Mouse (Mus musculus) cerebellum, adult 9-10 months (tissue): ENCODE measurements around the gene Pparg.

Experiments
- DNase-seq: peaks from one replicate; pipeline ENCODE4 v3.0.0; 2022

Gene Pparg

DNA sequence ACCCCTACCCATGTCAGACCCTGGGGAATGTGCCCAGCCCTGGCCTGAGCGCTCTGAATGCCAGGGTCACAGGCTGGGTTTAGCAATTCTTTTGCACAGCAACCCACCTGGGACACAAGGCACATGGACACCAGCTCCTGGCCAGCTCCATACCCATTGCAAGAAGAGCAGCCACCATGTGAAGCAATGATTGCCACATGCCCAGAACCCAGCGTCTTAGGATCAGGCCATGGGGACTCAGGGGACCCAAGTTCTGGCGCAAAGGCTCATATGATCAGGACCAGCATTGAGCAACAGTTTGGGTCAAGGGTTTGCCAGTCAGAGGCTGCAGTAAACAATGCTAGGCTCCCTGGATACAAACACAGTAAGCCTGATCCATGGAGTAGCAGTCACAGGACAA is 150.7 kb downstream of the Pparg start:
- no peak for DNase-seq

- no peak for DNase-seq
Measured at GRCm38 (mm10) chr6:115513207-115513606, 152.5 kb downstream of the Pparg start.

- no peak for DNase-seq
Measured at GRCm38 (mm10) chr6:115517904-115518303, 157.2 kb downstream of the Pparg start.

- no peak for DNase-seq
Measured at GRCm38 (mm10) chr6:115518352-115518751, 157.6 kb downstream of the Pparg start.

- DNase-seq, result no peak
Measured at GRCm38 (mm10) chr6:115519275-115519699, 158.5 kb downstream of the Pparg start.

GRCm38 (mm10) chr6:115521923-115522322 is 161.2 kb downstream of the Pparg start:
- DNase-seq, result no peak

DNA sequence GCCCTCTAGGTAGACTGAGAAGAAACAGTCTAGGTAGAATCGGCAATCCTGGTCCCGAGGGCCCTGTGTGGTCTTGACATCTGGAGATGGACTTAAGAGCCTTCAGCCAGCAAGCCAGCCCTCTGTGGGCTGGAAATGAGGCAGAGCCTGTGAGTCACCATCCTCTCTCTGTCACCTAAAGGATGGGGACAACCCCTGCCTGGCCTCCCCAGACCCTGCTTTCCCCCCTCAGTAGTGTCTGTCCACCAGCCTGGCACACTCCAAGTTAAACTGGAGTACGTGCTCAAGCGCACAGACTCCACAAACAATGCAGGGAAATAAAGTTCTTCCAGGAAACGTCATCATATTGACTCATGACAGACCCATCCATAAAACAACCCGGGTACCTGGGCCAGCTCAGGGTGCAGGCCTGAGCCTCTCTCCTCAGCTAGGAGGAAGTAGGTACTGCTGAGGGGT is 162.0 kb downstream of the Pparg start:
- no peak for DNase-seq

DNA sequence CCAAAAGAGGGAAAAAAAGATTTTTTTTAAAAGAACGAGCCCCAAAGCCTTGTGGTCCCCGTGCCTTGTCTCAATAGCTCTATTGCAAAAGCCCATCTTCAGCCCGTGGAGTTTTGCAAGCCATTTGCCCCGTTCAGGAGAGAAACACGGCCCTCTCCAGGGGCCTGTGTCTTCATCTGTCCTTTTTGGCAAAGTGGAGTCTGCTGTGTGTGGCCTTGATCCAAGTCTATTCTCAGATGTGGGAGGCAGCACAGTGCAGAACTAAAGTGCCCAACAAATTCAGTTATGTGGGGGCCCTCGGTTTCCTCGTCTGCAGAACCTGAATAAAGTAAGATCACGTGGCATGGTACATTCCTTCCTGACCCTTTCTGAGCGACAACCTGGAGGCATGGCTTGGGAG is 162.4 kb downstream of the Pparg start:
- peak; percentile 85 for DNase-seq

- DNase-seq, result no peak
Measured at GRCm38 (mm10) chr6:115524449-115524990, 163.8 kb downstream of the Pparg start.

GRCm38 (mm10) chr6:115527418-115527817 is 166.7 kb downstream of the Pparg start:
- no peak for DNase-seq

DNA sequence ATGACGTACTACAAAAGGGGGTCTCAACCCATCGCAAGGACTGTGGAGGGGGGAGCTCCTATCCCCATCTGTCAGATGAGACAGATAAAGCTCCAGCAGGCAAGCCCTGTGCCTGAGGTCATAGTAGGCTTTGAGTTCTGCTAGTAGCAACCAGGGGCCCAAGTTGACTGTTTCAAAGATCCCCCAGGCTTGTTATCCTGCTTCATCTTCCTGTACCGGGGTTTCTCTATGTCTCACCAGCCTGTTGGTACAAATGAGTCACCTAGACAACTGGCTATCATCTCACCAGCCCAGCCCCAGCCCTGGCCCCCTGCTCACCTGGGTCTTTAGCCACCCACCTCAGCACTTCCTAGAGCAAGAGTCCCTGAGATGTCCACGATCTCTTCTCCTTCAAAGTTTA is 167.6 kb downstream of the Pparg start:
- no peak for DNase-seq

DNA sequence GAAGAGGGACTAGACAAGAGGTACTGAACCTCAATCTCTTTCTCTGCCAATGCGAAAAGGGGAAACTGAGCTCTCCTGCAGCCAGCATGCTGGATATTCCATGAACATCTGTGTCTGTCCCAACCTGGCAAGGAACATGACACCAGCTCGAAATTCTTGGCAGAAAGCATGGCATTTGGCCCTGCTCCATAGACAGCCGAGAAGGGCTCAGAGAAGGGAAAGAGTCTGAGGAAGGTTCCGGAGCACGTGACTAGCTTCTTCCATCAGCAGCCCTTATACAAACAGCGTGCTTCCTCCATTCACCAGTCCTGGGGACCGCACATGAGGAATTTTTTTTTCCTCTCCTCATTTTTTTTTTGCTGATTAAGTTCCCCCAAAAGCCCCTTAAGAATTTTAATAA is 173.9 kb downstream of the Pparg start:
- DNase-seq, result no peak

DNA sequence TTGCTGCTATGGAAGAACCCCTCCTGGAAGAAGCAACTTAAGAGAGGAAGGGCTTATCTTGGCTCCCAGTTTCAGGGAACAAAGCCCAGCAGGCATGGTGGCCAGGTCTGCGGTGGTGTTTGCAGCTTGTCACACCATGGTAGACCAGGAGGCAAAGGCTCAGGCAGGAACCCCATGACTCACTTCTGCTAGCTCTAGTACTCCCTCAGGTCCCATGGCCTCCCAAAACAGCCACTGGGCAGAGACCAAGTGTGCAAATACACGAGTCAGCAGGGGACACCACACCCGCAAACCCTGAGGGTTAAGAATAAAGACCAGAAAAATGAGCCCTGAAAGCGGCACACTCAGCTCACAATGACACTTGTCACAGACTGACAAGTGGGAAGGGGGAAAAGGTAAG is 175.4 kb downstream of the Pparg start:
- DNase-seq, result no peak

DNA sequence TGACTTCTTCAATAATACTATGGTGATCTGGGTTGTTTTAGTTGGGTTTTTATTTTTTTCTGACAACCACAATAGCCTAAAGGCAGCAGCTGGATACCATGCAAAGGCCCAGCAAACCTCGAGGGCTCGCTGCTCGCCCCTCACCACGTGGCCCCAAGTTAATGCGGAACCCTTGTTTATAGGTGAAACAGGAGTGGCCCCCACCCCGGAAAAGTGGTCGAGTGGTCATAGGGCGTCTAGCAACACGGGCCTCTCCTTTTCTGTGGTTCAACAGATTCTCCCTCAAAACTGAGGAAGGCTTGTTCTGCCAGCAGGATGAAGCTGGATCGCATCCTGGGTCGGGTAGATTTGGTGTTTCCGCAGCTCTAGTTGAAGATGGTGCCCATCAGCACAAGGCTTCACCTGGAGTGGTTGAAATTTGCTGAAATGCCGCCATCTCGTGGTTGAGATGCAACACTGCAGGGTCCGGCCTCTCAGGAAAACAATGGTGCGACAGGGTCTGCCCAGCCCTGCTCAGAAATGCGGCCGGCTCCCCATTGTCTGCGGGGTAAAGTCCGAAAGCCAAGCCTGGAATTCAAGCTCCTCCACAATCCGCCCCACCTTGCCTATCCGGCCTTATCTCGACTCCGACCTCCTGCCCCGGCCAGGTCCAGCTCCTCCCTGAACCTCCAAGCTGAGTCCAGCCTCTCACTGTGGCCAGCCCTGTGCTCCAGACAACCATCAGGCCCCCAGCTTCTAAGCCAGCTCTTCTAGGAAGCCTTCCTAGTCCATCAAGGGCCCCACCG is 178.1 kb downstream of the Pparg start:
- peak; percentile 89 for DNase-seq
